Mouse (Mus musculus) erythroid progenitor cell, adult 5-6 weeks (primary cell): Measurements from ENCODE around the gene Smc6. TPM values are rescaled to one million over a fixed set of nuclear protein-coding genes. Genes with fewer than 3 reads are reported as not detected.

Source experiments
- ATAC-seq: replicated peaks from 2 replicates; pipeline ENCODE4 v1.8.0; 2016; ENCODE audit warnings: moderate number of reproducible peaks, mild to moderate bottlenecking, moderate TSS enrichment, inconsistent platforms; ENCODE audit not compliant: poor library complexity, low FRiP score, severe bottlenecking
- total RNA-seq, 2 experiments: library from RNA; stranded (forward) in 1 of 2; stranded (reverse) in 1 of 2; fragments of 150-400 nt in 1 of 2; fragments of 186-747, 209-891 nt in 1 of 2; gene quantifications; 2 replicates each; pipeline versions ENCODE4 v1.2.3 to v1.2.4; 2015 to 2017; ENCODE audit warnings: low replicate concordance in 2 of 2

The Smc6 gene
- total RNA-seq (2015; ENCODE audit: low replicate concordance): 161 and 174 TPM in 2 replicates
- 209 and 324 TPM in 2 replicates for total RNA-seq (2017; ENCODE audit: low replicate concordance)

GRCm38 (mm10) chr12:11265382-11266281 lies at the start of gene Smc6, which contains the start of gene Gen1:
Gene Smc6 (plus strand): TSS chr12:11265886.
Gene Gen1 (minus strand): TSS chr12:11265801.
- peak; percentile 87 for ATAC-seq

DNA sequence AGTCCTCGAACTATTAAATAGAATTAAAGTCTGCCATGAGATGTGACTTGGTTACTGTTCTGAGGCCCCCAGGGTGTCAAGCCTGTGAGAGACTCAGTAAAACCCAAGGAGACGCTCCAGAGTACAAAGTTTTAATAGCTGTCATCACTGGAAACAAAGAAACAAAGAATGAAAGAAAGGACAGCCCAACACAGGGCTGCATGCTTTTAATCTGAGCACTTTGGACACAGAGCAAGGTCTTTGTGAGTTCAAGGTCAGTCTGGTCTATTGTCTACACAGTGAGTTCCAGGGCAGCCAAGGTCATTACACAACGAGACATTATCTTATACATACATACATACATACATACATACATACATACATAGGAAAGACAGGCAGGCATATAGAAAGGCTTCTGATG lies 49.2 kb upstream of the Smc6 start:
- ATAC-seq: no peak

DNA sequence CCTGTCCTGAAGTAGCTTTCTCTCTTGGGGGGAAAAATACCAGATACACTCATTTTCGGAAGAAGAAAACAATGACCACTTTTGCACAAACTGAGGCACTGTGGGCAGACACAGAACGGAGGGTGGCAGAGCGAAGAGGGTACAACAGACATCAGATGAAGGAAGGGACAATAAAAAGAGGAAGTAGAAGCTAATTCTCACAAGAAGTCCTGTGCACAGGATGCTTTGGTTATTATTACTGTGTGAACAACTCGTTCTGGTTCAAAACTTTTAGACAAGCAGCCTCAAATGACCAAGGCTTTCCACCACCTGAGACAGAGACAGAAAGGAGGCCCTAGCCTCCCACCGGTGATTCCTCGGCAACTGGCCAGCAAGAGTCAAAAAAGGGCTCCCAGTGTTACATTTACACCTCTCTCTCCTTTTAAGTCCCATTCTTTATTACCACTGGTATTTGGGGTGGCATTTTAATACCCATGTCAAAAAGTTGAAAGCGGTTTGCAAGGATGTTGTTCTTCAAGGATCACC lies 47.9 kb upstream of the Smc6 start:
- no peak for ATAC-seq

DNA sequence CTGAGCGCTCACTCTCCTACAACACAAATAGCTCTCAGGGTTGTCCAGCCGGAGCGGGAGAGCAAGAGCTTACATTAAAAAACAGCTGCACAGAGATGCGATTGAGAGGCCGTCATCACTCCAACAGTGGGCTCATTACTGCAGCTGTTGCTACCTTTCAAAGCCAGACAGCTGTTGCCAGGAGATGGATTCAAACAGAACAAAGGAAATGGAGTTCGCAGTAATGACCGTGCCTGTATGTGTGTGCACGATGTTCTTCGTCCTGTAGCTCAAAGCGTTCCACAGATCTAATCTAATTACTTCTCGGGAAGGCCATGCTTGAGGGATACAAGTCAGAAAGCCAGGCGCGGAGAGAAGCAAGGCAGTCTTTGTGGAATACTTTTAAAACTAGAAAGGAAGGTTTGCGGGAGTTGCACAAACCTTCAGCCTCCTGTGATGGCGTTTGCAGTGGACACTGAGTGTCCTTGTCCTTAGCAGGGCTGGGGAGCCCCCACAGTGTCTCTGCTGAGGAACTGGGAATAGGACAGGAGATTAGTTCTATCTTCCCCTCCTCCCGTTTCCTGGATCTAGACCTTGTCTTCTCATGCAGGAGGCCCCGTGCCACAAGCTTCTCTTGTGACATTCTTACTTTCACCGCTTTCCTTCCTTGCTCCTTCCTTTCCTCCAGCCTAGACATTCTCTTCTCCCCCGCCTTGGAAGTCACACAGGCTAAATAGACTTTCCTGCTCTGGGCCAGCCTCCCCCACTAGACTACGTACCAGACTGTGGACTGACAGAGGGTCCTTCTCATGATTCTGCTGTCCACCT lies 44.0 kb upstream of the Smc6 start:
- ATAC-seq: no peak

DNA sequence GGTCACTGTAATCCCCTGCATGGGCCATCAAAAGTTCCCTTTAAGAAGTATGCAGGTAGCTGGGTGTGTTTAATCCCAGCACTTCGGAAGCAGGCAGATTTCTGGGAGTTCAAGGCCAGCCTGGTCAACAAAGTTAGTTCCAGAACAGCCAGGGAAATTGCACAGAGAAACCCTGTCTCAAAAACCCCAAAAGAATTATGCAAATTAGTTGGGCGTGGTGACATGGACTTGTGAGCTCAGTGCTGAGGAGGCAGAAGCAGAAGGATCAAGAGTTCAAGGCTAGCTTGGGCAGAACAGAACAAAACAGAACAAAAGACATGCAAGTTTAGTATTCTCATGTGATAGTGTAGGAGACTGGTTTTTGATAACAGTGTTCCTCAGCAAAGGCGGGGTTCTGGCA lies 43.1 kb upstream of the Smc6 start:
- ATAC-seq: no peak

DNA sequence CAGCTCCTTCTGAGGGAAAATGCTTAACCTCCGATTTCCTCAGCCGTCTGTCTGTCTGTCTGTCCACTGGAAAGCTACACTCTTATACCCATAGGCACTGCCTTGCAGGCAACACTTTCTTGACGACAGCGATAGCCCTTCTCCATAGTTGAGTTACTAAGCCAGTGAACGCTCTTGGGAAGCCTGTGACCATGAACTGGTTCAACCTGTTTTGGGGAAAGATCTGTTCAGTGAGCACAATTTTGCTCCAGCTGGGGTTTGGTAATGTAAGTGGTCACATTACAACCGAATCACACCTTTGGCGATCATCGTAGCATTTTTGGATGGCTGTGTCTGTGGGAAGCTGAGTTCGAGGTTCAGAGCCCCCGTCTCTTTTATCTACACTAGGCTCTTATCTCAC lies 42.6 kb upstream of the Smc6 start:
- ATAC-seq: no peak

DNA sequence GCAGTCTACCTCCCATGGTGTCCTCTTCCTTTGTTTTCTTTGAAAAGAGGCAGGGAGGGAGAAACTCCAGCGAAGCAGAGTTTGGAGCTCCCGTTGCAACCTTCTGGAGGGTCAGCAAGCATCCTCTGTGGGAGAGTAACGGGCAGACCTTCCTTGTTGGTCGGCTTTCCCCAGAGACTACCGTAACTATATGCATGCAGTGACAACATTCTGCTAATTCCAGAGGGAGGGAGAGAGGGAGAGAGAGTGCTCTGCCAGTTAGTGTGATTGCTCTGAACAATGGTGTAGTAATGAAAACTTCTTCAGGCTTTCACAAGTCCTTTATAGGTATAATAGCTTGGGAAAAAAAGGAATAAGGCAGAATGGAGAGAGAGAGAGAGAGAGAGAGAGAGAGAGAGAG lies 41.0 kb upstream of the Smc6 start:
- no peak for ATAC-seq

DNA sequence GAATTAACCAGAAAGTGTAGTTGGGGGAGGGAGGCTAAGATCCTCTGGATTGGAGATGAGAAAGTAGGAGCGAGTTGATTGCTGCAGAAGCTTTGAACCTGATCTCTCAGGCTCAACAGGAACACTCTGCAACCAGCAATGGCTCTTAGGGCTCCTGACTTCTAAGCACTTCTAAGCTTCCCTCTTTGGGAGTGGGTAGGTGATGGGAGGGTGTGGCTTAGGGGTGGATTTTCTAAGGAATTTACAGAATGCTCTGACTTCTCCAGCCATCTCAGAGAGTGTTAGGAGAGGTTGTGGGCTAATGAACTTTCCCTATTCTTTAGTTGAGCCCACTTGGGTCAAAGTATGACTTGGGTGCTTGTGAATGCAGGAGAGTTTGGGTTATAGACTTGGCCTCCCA lies 39.6 kb upstream of the Smc6 start:
- ATAC-seq: no peak

DNA sequence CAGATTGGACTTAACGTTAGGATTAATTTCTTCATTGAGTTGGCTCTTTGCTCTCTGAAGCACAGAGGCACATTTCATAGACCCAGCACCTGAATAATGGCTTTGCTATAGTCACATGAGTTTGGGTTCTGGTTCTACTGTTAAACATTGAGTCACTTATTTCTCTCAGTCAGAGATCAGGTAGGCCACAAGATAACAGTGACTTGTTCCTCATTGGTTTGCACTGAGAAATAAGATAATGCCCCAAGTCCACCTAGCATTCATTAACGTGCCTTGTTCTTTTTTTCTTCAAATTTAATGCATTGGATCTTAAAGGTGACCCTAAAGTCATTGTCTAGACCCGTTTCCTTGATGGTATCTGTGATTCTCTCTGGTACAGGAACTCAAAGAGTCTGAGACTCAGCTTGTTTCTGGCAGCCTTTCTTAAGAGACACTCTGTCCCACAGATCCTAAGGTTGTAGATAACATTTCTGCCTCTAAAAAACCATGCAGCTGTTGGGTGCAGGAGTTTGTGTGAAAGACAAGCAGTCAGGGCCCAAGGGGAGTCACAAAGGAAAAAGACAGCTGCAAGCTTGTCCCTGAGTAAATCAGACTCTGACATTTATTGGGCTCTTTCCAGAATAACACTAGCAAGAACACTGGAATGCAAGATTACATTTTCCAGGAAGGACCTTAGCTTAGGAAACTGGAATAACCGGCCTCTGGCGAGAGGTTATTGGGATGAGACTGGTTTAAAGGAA lies 39.0 kb upstream of the Smc6 start:
- ATAC-seq: no peak

- no peak for ATAC-seq
Measured at GRCm38 (mm10) chr12:11230267-11230666, 35.4 kb upstream of the Smc6 start.

DNA sequence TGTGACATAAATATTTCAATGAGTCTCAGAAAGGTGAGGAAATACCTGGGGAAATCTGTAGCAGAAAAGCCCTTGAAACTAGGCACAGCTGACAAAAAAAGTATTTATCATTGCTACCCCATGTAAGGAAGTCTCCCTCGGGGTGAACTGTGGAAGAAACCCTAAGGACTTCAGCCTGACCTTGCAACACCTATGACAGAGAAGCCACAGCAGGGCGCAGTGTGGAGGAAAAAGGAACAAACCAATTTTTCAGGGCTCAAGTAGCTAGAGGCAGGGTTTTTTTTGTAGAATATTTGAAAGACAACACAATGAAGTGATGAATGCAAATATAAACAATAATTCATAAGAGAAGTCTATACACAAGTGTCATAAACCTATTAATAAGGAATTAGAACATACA lies 29.7 kb upstream of the Smc6 start:
- ATAC-seq: no peak

GRCm38 (mm10) chr12:11247460-11247859 lies 18.2 kb upstream of the Smc6 start:
- ATAC-seq: no peak

DNA sequence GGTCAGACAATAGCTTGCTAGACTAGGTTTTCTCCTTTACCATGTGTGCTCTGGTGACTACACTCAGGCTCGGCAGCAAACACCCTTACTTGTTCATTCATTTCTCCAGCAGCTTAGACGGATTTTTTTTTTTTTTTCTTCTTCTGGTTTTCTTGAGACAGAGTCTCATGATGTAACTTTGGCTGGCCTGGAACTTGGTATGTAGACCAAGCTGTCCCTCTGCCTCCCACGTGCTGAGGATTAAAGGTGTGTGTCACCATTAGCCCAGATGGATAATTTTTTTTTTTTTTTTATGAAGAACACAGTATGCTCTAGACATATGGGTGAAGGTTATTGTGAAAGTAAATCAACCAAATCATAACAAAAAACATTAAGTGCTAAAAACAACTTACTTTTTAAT lies 15.4 kb upstream of the Smc6 start:
- no peak for ATAC-seq

DNA sequence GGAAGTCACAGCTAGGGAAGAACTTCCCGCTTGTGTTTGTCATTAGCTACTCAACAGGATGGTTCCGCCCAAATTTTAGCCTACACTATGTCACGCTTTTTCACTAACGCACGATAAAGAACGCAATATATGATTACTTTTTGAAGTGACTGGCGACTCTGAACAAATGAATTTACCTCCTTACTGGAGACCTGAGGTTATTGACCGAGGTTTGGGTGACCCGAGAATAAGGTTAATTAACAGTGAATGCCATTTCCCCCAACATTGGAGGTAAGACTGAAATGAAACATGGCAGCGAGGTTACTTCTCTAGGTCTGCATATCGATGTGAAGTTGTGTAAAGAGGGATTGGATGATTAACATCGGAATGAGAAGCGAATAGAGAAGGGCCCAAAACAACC lies 791 bp upstream of the Smc6 start:
- ATAC-seq: 0 out of 2 replicates have a peak, but pooled peaks have one; percentile 31

GRCm38 (mm10) chr12:11266282-11266985 lies 748 bp downstream of the Smc6 start:
- ATAC-seq: peak; percentile 32; the same call in 1 of the 2 replicates

GRCm38 (mm10) chr12:11267030-11267429 lies 1.3 kb downstream of the Smc6 start:
- ATAC-seq: no peak

GRCm38 (mm10) chr12:11272568-11272967 lies 6.9 kb downstream of the Smc6 start:
- ATAC-seq: no peak

- no peak for ATAC-seq
Measured at GRCm38 (mm10) chr12:11273185-11273584, 7.5 kb downstream of the Smc6 start.

DNA sequence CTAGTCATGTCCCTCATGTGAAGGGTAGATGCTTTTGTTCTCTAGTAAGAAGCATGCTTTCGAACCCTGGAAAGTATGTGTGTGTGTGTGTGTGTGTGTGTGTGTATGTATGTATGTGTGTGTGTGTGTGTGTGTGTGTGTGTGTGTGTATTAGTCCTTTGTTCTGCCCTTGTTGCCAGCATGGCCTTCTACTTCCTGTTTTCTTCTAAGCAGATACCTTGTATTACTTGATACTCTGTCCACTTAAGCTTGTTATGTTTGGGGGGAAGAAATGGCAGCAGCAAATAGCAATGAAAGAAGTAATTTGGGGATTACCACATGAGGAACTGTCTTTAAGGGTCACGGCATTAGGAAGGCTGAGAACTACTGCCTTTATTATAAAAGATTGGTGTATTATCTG lies 10.9 kb downstream of the Smc6 start:
- no peak for ATAC-seq
